ENCODE assay signal across 25 mouse cellular contexts in genomic region chr8:117676460-117676859, GRCm38 (mm10). TPM values are rescaled to one million over a fixed set of nuclear protein-coding genes. Genes with fewer than 3 reads are reported as not detected.
DNase-seq lines count a peak whose midpoint lies in the region; ATAC-seq and TF ChIP-seq lines count a peak whose summit lies in the region.
"Had no signal": no experiment of that assay in that cellular context is flagged by ENCODE, and none has a peak within 500 bp of the region (broad histone marks: within the 10 kb centered on the region; RNA-seq: fewer than 3 reads in every experiment).

No protein-coding gene starts in this region.

- no peaks in the 10 kb centered on the region for H3K9me3 ChIP-seq in lung, postnatal 0 days (ENCODE audit: low read length)
- no peaks in the 10 kb centered on the region for H3K9me3 ChIP-seq in liver, embryonic 15.5 days (replicated peaks)
- H3K9me3 ChIP-seq in forebrain, embryonic 11.5 days (ENCODE audit: control insufficient read depth, low read length): no peaks in the 10 kb centered on the region
- H3K9me3 ChIP-seq: embryonic facial prominence, embryonic 13.5 days; forebrain, embryonic 13.5 days; heart, embryonic 15.5 days; hindbrain, embryonic 15.5 days; kidney, embryonic 15.5 days; limb, embryonic 12.5 days; lung, embryonic 15.5 days; midbrain, embryonic 12.5 days; neural tube, embryonic 15.5 days had no signal

- DNase-seq in lung, postnatal 0 days (ENCODE audit: low spot score): peak; percentile 32
- DNase-seq in lung, postnatal 14 days: no peak
- DNase-seq in liver: peak; percentile 24
- DNase-seq in yolk sac, embryonic 10.5 days (ENCODE audit: low spot score): peak; percentile 87
- no peak for DNase-seq in forebrain, embryonic 11.5 days (ENCODE audit: low spot score)
- no peak for DNase-seq in cerebellum, postnatal 14 days
- DNase-seq: cerebellum, adult 11-12 months; cerebellum, postnatal 25 days; embryo, embryonic 11 days; gastrocnemius, adult 2 months; kidney, postnatal 36 days; right cerebral cortex, postnatal 14 days; thymus, postnatal 36 days had no signal

- WGBS in lung, postnatal 0 days: 39% methylated on average over 9 of the region's 9 CpGs
- WGBS in liver, embryonic 15.5 days (ENCODE audit: insufficient replicate concordance): 56% methylated on average over 9 of the region's 9 CpGs
- WGBS in forebrain, embryonic 11.5 days: 76% methylated on average over 9 of the region's 9 CpGs

- no peak; the same call in 1 of the 2 replicates for ATAC-seq in lung, postnatal 0 days
- ATAC-seq in liver, embryonic 15.5 days (ENCODE audit: insufficient read depth): peak; percentile 68
- ATAC-seq in forebrain, embryonic 11.5 days (replicated peaks; ENCODE audit: low FRiP score): no peak
- ATAC-seq: CD4-positive, CD25-positive, alpha-beta regulatory T cell, adult 4 months; forebrain, embryonic 13.5 days had no signal

- H3K9ac ChIP-seq in lung, postnatal 0 days (replicated peaks; ENCODE audit: low read depth): no peak overlapping the region
- H3K9ac ChIP-seq in liver, embryonic 15.5 days: no peak overlapping the region
- H3K9ac ChIP-seq in forebrain, embryonic 11.5 days (ENCODE audit: low read length): no peak overlapping the region
- H3K9ac ChIP-seq: embryonic facial prominence, embryonic 13.5 days; forebrain, embryonic 13.5 days; heart, embryonic 15.5 days; hindbrain, embryonic 15.5 days; kidney, embryonic 15.5 days; limb, embryonic 12.5 days; lung, embryonic 15.5 days; midbrain, embryonic 12.5 days; neural tube, embryonic 15.5 days had no signal

- no peak for TF ChIP-seq CTCF in lung, postnatal 0 days (IDR thresholded peaks at IDR 0.05)

- H3K4me2 ChIP-seq in lung, postnatal 0 days (replicated peaks; ENCODE audit: low read depth, low read length): no peak overlapping the region
- peak overlapping the region; percentile 28 for H3K4me2 ChIP-seq in liver, embryonic 15.5 days
- no peak overlapping the region for H3K4me2 ChIP-seq in forebrain, embryonic 11.5 days (ENCODE audit: low read depth, low read length, severe bottlenecking)
- H3K4me2 ChIP-seq: embryonic facial prominence, embryonic 13.5 days; forebrain, embryonic 13.5 days; heart, embryonic 15.5 days; hindbrain, embryonic 15.5 days; kidney, embryonic 15.5 days; limb, embryonic 12.5 days; lung, embryonic 15.5 days; midbrain, embryonic 12.5 days; neural tube, embryonic 15.5 days had no signal

- no peaks in the 10 kb centered on the region for H3K4me1 ChIP-seq in lung, postnatal 0 days (ENCODE audit: insufficient read depth, low read depth, low read length)
- peaks cover 4% of the 10 kb centered on the region; the same call in 1 of the 2 replicates for H3K4me1 ChIP-seq in liver, embryonic 15.5 days (replicated peaks)
- no peaks in the 10 kb centered on the region for H3K4me1 ChIP-seq in forebrain, embryonic 11.5 days (replicated peaks; ENCODE audit: control insufficient read depth, insufficient read depth, low read length)
- H3K4me1 ChIP-seq: limb, embryonic 12.5 days had no signal

- H3K36me3 ChIP-seq in lung, postnatal 0 days (ENCODE audit: insufficient read depth, low read length): no peaks in the 10 kb centered on the region
- H3K36me3 ChIP-seq in liver, embryonic 15.5 days (replicated peaks): no peaks in the 10 kb centered on the region
- H3K36me3 ChIP-seq in forebrain, embryonic 11.5 days (ENCODE audit: control insufficient read depth, insufficient read depth, low read length): no peaks in the 10 kb centered on the region
- H3K36me3 ChIP-seq: embryonic facial prominence, embryonic 13.5 days; heart, embryonic 15.5 days; hindbrain, embryonic 15.5 days; kidney, embryonic 15.5 days; limb, embryonic 12.5 days; lung, embryonic 15.5 days; midbrain, embryonic 12.5 days; neural tube, embryonic 15.5 days had no signal

- no peak for TF ChIP-seq EP300 in lung, postnatal 0 days (IDR thresholded peaks at IDR 0.05)

- no peaks in the 10 kb centered on the region for H3K27me3 ChIP-seq in lung, postnatal 0 days (replicated peaks; ENCODE audit: insufficient read depth, low read length)
- H3K27me3 ChIP-seq in liver, embryonic 15.5 days: no peaks in the 10 kb centered on the region
- H3K27me3 ChIP-seq in forebrain, embryonic 11.5 days (ENCODE audit: control insufficient read depth, insufficient read depth, low read length): no peaks in the 10 kb centered on the region
- H3K27me3 ChIP-seq: embryonic facial prominence, embryonic 13.5 days; forebrain, embryonic 13.5 days; heart, embryonic 15.5 days; hindbrain, embryonic 15.5 days; kidney, embryonic 15.5 days; limb, embryonic 12.5 days; midbrain, embryonic 12.5 days; neural tube, embryonic 15.5 days had no signal

- no peak overlapping the region for H3K4me3 ChIP-seq in lung, postnatal 0 days (ENCODE audit: low read depth, low read length)
- H3K4me3 ChIP-seq in liver, embryonic 15.5 days (replicated peaks): no peak overlapping the region
- no peak overlapping the region for H3K4me3 ChIP-seq in forebrain, embryonic 11.5 days (ENCODE audit: low read depth, low read length)
- H3K4me3 ChIP-seq: embryonic facial prominence, embryonic 13.5 days; erythroblast, embryonic 14.5 days; forebrain, embryonic 13.5 days; gastrocnemius, adult 2 months; heart, embryonic 15.5 days; hindbrain, embryonic 15.5 days; kidney, embryonic 15.5 days; limb, embryonic 12.5 days; lung, embryonic 15.5 days; midbrain, embryonic 12.5 days; neural tube, embryonic 15.5 days had no signal

- no peak overlapping the region for H3K27ac ChIP-seq in lung, postnatal 0 days (ENCODE audit: low read length)
- H3K27ac ChIP-seq in liver, embryonic 15.5 days (replicated peaks): peak overlapping the region; percentile 66
- H3K27ac ChIP-seq in forebrain, embryonic 11.5 days (ENCODE audit: low read depth, low read length): no peak overlapping the region
- H3K27ac ChIP-seq: embryonic facial prominence, embryonic 13.5 days; forebrain, embryonic 13.5 days; gastrocnemius, adult 2 months; heart, embryonic 15.5 days; hindbrain, embryonic 15.5 days; kidney, embryonic 15.5 days; limb, embryonic 12.5 days; lung, embryonic 15.5 days; midbrain, embryonic 12.5 days; neural tube, embryonic 15.5 days had no signal

RNA-seq across cellular contexts. Expression of gene Sdr42e1, which starts 3.0 kb away (rescaled TPM):
- 3.1 and 3.4 TPM in 2 replicates for polyA plus RNA-seq in lung, postnatal 0 days (2015; fragmentation: Nextera tagmentation; extraction: Ambion mirVana)
- 2.0 and 3.4 TPM in 2 replicates for polyA plus RNA-seq in liver, embryonic 15.5 days (2015; fragmentation: Nextera tagmentation; extraction: Ambion mirVana)
- 0.27 TPM in 1 of 2 replicates, not detected in the other for polyA plus RNA-seq in forebrain, embryonic 11.5 days (2014; fragmentation: Nextera tagmentation; extraction: Ambion mirVana)
- polyA plus RNA-seq: erythroblast, embryonic 14.5 days had no signal

RNA-seq across cellular contexts. Expression of gene Hsd17b2, which starts 25.2 kb away (rescaled TPM):
- 0.16 and 0.24 TPM in 2 replicates for polyA plus RNA-seq in lung, postnatal 0 days (2015; fragmentation: Nextera tagmentation; extraction: Ambion mirVana)
- 74.4 and 82.5 TPM in 2 replicates for polyA plus RNA-seq in liver, embryonic 15.5 days (2015; fragmentation: Nextera tagmentation; extraction: Ambion mirVana)
- not detected in 2 replicates for polyA plus RNA-seq in forebrain, embryonic 11.5 days (2014; fragmentation: Nextera tagmentation; extraction: Ambion mirVana)
- polyA plus RNA-seq: erythroblast, embryonic 14.5 days; heart, embryonic 15.5 days; limb, embryonic 12.5 days; midbrain, embryonic 12.5 days had no signal

Comparison
In these comparisons a context has a peak if more than half of its experiments do, and no peak if none do; other contexts are left out.
1. DNase-seq: peak in lung, postnatal 0 days (single experiment), liver (single experiment) and yolk sac, embryonic 10.5 days (single experiment); none in lung, postnatal 14 days (single experiment), forebrain, embryonic 11.5 days (single experiment) and cerebellum, postnatal 14 days (0 of 2).
2. RNA of gene Hsd17b2, which starts 25.2 kb away (polyA plus RNA-seq): 74.4 to 82.5 TPM in liver, embryonic 15.5 days; 0.16 to 0.24 TPM in lung, postnatal 0 days and not detected in forebrain, embryonic 11.5 days; every median in the first group is over 10 times any median in the second.